Mouse (Mus musculus) CD4-positive, CD25-positive, alpha-beta regulatory T cell, adult 9 weeks (primary cell): ENCODE results near the gene Ttc22. TPM values are rescaled to one million over a fixed set of nuclear protein-coding genes. Genes with fewer than 3 reads are reported as not detected.

Experiments
- polyA plus RNA-seq: library from polyadenylated mRNA; unstranded; fragments of 100-300 nt; shearing (Covaris generic); gene quantifications from one replicate; pipeline ENCODE4 v1.2.1, GENCODE M21; 2017

Gene Ttc22
- not detected for polyA plus RNA-seq

GRCm38 (mm10) chr4:106622030-106622493 lies at the start of gene Ttc22:
Gene Ttc22 (plus strand): TSS chr4:106622432.

GRCm38 (mm10) chr4:106617056-106617455 lies 5.2 kb upstream of the Ttc22 start, which contains the start of gene Lexm:
Gene Lexm (minus strand): TSS chr4:106617241.

GRCm38 (mm10) chr4:106650833-106651527 lies 28.7 kb downstream of the Ttc22 start, which contains the start of gene Pars2:
Gene Pars2 (plus strand): TSS chr4:106651069.

GRCm38 (mm10) chr4:106678442-106679118 lies 56.3 kb downstream of the Ttc22 start, which contains the start of gene Ttc4:
Gene Ttc4 (minus strand): TSS chr4:106678944.

Other genes with a start within 250 kb of the Ttc22 start
- not detected for gene Pcsk9, start 158.1 kb upstream of the Ttc22 start, polyA plus RNA-seq
- not detected for gene Bsnd, start 130.1 kb upstream of the Ttc22 start, polyA plus RNA-seq
- gene Dhcr24, start 61.4 kb upstream of the Ttc22 start, polyA plus RNA-seq = 0.96 TPM
- gene Lexm, start 5.2 kb upstream of the Ttc22 start, polyA plus RNA-seq = 0.24 TPM
- gene Pars2, start 28.6 kb downstream of the Ttc22 start, polyA plus RNA-seq = 17.6 TPM
- 76.4 TPM for gene Ttc4, start 56.5 kb downstream of the Ttc22 start, polyA plus RNA-seq
- not detected for gene Mroh7, start 108.5 kb downstream of the Ttc22 start, polyA plus RNA-seq
- gene Fam151a, start 111.5 kb downstream of the Ttc22 start, polyA plus RNA-seq = not detected
- 13.7 TPM for gene Acot11, start 182.6 kb downstream of the Ttc22 start, polyA plus RNA-seq